Mouse (Mus musculus): ENCODE results near the gene Qser1. TPM values are rescaled to one million over a fixed set of nuclear protein-coding genes. Genes with fewer than 3 reads are reported as not detected.

Gene Qser1
- polyA plus RNA-seq, 1 experiment from 2014 or later, result 2.6 TPM

- Histone ChIP-seq H3K4me2 (replicated peaks; ENCODE audit: low read depth) (no peak overlapping the region), H3K27me3 (ENCODE audit: control insufficient read depth, insufficient read depth, low read length) (no peaks in the 10 kb centered on the region), H3K4me3 (ENCODE audit: low read depth, low read length) (no peak overlapping the region), H3K9me3 (ENCODE audit: control insufficient read depth, low read length) (no peaks in the 10 kb centered on the region), H3K36me3 (ENCODE audit: control insufficient read depth, insufficient read depth, low read length) (no peaks in the 10 kb centered on the region), H3K4me1 (replicated peaks; ENCODE audit: control insufficient read depth, insufficient read depth) (no peaks in the 10 kb centered on the region), H3K27ac (replicated peaks) (no peak overlapping the region), H3K9ac (ENCODE audit: low read length) (no peak overlapping the region)
- ATAC-seq (ENCODE audit: low FRiP score, low TSS enrichment), result no peak
- no peak for TF ChIP-seq CTCF (IDR thresholded peaks at IDR 0.05; ENCODE audit: low read depth)
- no peak for TF ChIP-seq EP300 (optimal IDR thresholded peaks at IDR 0.05)
- WGBS, result 78% methylated on average over 4 of the region's 4 CpGs
- DNase-seq (ENCODE audit: low spot score), result no peak
These were observed 98.7 kb downstream of the Qser1 start for GRCm38 (mm10) chr2:104717827-104718226.

- Histone ChIP-seq H3K9me3 (ENCODE audit: control insufficient read depth, low read length) (no peaks in the 10 kb centered on the region), H3K4me2 (replicated peaks; ENCODE audit: low read depth) (no peak overlapping the region), H3K36me3 (ENCODE audit: control insufficient read depth, insufficient read depth, low read length) (no peaks in the 10 kb centered on the region), H3K27ac (replicated peaks) (no peak overlapping the region), H3K4me1 (replicated peaks; ENCODE audit: control insufficient read depth, insufficient read depth) (no peaks in the 10 kb centered on the region), H3K9ac (ENCODE audit: low read length) (no peak overlapping the region), H3K27me3 (ENCODE audit: control insufficient read depth, insufficient read depth, low read length) (no peaks in the 10 kb centered on the region), H3K4me3 (ENCODE audit: low read depth, low read length) (no peak overlapping the region)
- ATAC-seq (ENCODE audit: low FRiP score, low TSS enrichment) (no peak), DNase-seq (ENCODE audit: low spot score) (no peak)
- WGBS, result 78% methylated on average over 2 of the region's 2 CpGs
- TF ChIP-seq EP300 (optimal IDR thresholded peaks at IDR 0.05) (no peak), CTCF (IDR thresholded peaks at IDR 0.05; ENCODE audit: low read depth) (no peak)
These were observed 99.3 kb downstream of the Qser1 start for GRCm38 (mm10) chr2:104717231-104717735.

GRCm38 (mm10) chr2:104716279-104716678 lies 100.3 kb downstream of the Qser1 start, which contains the start of gene Pin1rt1:
Gene Pin1rt1, minus strand, starts transcription at chr2:104716379.
- 90% methylated on average over 4 of the region's 4 CpGs for WGBS
- Histone ChIP-seq H3K4me1 (replicated peaks; ENCODE audit: control insufficient read depth, insufficient read depth) (no peaks in the 10 kb centered on the region), H3K9me3 (ENCODE audit: control insufficient read depth, low read length) (no peaks in the 10 kb centered on the region), H3K4me2 (replicated peaks; ENCODE audit: low read depth) (no peak within 1 kb of the TSS), H3K27me3 (ENCODE audit: control insufficient read depth, insufficient read depth, low read length) (no peaks in the 10 kb centered on the region), H3K9ac (ENCODE audit: low read length) (no peak within 1 kb of the TSS), H3K4me3 (ENCODE audit: low read depth, low read length) (no peak within 1 kb of the TSS), H3K36me3 (ENCODE audit: control insufficient read depth, insufficient read depth, low read length) (no peaks in the 10 kb centered on the region), H3K27ac (replicated peaks) (no peak within 1 kb of the TSS)
- no peak for DNase-seq (ENCODE audit: low spot score)
- no peak for ATAC-seq (ENCODE audit: low FRiP score, low TSS enrichment)
- TF ChIP-seq EP300 (optimal IDR thresholded peaks at IDR 0.05), result no peak
- no peak for TF ChIP-seq CTCF (IDR thresholded peaks at IDR 0.05; ENCODE audit: low read depth)

DNA sequence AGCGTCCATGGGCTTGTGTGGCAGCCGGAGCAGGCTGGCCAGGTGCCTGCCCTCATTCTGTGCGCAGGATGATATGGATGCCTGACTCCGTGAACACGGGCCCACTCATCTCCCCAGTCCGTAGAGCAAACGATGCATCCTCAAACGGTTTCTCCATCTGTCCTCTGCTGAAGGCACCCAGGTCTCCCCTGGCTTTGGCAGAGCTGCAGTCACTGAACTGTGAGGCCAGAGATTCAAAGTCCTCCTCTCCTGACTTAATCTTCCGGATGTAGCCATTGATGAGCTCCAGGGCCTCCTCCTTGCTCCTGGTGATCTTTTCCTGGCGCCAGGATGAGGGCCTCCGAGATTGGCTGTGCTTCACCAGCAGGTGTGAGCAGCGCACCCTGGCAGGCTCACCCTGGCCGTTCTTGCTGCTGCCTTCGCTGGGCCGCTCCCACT lies 102.3 kb downstream of the Qser1 start:
- no peaks in the 10 kb centered on the region for H3K9me3 ChIP-seq (ENCODE audit: control insufficient read depth, low read length)
- no peak overlapping the region for H3K9ac ChIP-seq (ENCODE audit: low read length)
- DNase-seq (ENCODE audit: low spot score), result peak; percentile 21
- no peaks in the 10 kb centered on the region for H3K36me3 ChIP-seq (ENCODE audit: control insufficient read depth, insufficient read depth, low read length)
- H3K4me3 ChIP-seq (ENCODE audit: low read depth, low read length), result no peak overlapping the region
- no peaks in the 10 kb centered on the region for H3K4me1 ChIP-seq (replicated peaks; ENCODE audit: control insufficient read depth, insufficient read depth)
- WGBS, result 56% methylated on average over 15 of the region's 15 CpGs
- H3K27me3 ChIP-seq (ENCODE audit: control insufficient read depth, insufficient read depth, low read length), result no peaks in the 10 kb centered on the region
- no peak for ATAC-seq (ENCODE audit: low FRiP score, low TSS enrichment)
- no peak overlapping the region for H3K4me2 ChIP-seq (replicated peaks; ENCODE audit: low read depth)
- H3K27ac ChIP-seq (replicated peaks), result no peak overlapping the region
- TF ChIP-seq EP300 (optimal IDR thresholded peaks at IDR 0.05) (no peak), CTCF (IDR thresholded peaks at IDR 0.05; ENCODE audit: low read depth) (no peak; the same call in 1 of the 2 replicates)

- ATAC-seq (ENCODE audit: low FRiP score, low TSS enrichment), result no peak; the same call in 1 of the 2 replicates
- peak overlapping the region; percentile 79 for H3K27ac ChIP-seq (replicated peaks)
- no peaks in the 10 kb centered on the region for H3K36me3 ChIP-seq (ENCODE audit: control insufficient read depth, insufficient read depth, low read length)
- no peak for TF ChIP-seq EP300 (optimal IDR thresholded peaks at IDR 0.05)
- no peak for TF ChIP-seq CTCF (IDR thresholded peaks at IDR 0.05; ENCODE audit: low read depth)
- no peaks in the 10 kb centered on the region for H3K4me1 ChIP-seq (replicated peaks; ENCODE audit: control insufficient read depth, insufficient read depth)
- peak overlapping the region; percentile 75 for H3K4me2 ChIP-seq (replicated peaks; ENCODE audit: low read depth)
- DNase-seq (ENCODE audit: low spot score), result no peak
- no peaks in the 10 kb centered on the region for H3K27me3 ChIP-seq (ENCODE audit: control insufficient read depth, insufficient read depth, low read length)
- H3K4me3 ChIP-seq (ENCODE audit: low read depth, low read length), result peak overlapping the region; percentile 84
- H3K9me3 ChIP-seq (ENCODE audit: control insufficient read depth, low read length), result no peaks in the 10 kb centered on the region
- WGBS, result 2% methylated on average over 7 of the region's 7 CpGs
- peak overlapping the region; percentile 74 for H3K9ac ChIP-seq (ENCODE audit: low read length)
These were observed 104.1 kb downstream of the Qser1 start for GRCm38 (mm10) chr2:104712486-104712809.

GRCm38 (mm10) chr2:104711585-104712485 lies 104.7 kb downstream of the Qser1 start, which contains the start of gene Tcp11l1:
Gene Tcp11l1, minus strand, starts transcription at chr2:104712169.
- Histone ChIP-seq H3K4me3 (ENCODE audit: low read depth, low read length) (peak within 1 kb of the TSS; percentile 84), H3K27me3 (ENCODE audit: control insufficient read depth, insufficient read depth, low read length) (no peaks in the 10 kb centered on the region), H3K9ac (ENCODE audit: low read length) (peak within 1 kb of the TSS; percentile 74), H3K4me2 (replicated peaks; ENCODE audit: low read depth) (peak within 1 kb of the TSS; percentile 75), H3K27ac (replicated peaks) (peak within 1 kb of the TSS; percentile 79), H3K9me3 (ENCODE audit: control insufficient read depth, low read length) (no peaks in the 10 kb centered on the region), H3K4me1 (replicated peaks; ENCODE audit: control insufficient read depth, insufficient read depth) (no peaks in the 10 kb centered on the region), H3K36me3 (ENCODE audit: control insufficient read depth, insufficient read depth, low read length) (no peaks in the 10 kb centered on the region)
- TF ChIP-seq EP300 (optimal IDR thresholded peaks at IDR 0.05) (no peak), CTCF (IDR thresholded peaks at IDR 0.05; ENCODE audit: low read depth) (no peak)
- under 1% methylated on average over 81 of the region's 99 CpGs for WGBS
- DNase-seq (ENCODE audit: low spot score) (peak; percentile 62), ATAC-seq (ENCODE audit: low FRiP score, low TSS enrichment) (peak; percentile 90)
